Mouse (Mus musculus): ENCODE results near the gene Ushbp1. TPM values are rescaled to one million over a fixed set of nuclear protein-coding genes. Genes with fewer than 3 reads are reported as not detected.

Gene Ushbp1
- total and polyA plus RNA-seq, 2 experiments from 2014 or later, result 3.0 to 3.9 TPM

- Histone ChIP-seq H3K36me3 (ENCODE audit: insufficient read depth, low read length) (peaks cover 6% of the 10 kb centered on the region), H3K4me2 (ENCODE audit: low read depth, low read length, poor library complexity, severe bottlenecking) (peak overlapping the region; percentile 88), H3K4me1 (ENCODE audit: insufficient read depth, low read length) (peaks cover 8% of the 10 kb centered on the region), H3K27me3 (ENCODE audit: insufficient read depth, low read length) (no peaks in the 10 kb centered on the region), H3K9me3 (ENCODE audit: low read length) (no peaks in the 10 kb centered on the region), H3K9ac (replicated peaks; ENCODE audit: low read length, poor library complexity, severe bottlenecking) (no peak overlapping the region), H3K4me3 (ENCODE audit: low read depth, low read length) (peak overlapping the region; percentile 61), H3K27ac (ENCODE audit: low read depth, low read length) (no peak overlapping the region)
- 84% methylated on average over 12 of the region's 12 CpGs for WGBS
- ATAC-seq (ENCODE audit: low FRiP score) (no peak), DNase-seq (ENCODE audit: low spot score) (no peak)
- TF ChIP-seq CTCF (IDR thresholded peaks at IDR 0.05), result no peak
Measured at GRCm38 (mm10) chr8:71397701-71398100, 2.1 kb upstream of the Ushbp1 start.

- Histone ChIP-seq H3K9ac (replicated peaks; ENCODE audit: low read length, poor library complexity, severe bottlenecking) (peak within 1 kb of the TSS; percentile 57), H3K4me2 (ENCODE audit: low read depth, low read length, poor library complexity, severe bottlenecking) (peak within 1 kb of the TSS; percentile 88), H3K4me3 (ENCODE audit: low read depth, low read length) (peak within 1 kb of the TSS; percentile 61), H3K9me3 (ENCODE audit: low read length) (no peaks in the 10 kb centered on the region), H3K27me3 (ENCODE audit: insufficient read depth, low read length) (no peaks in the 10 kb centered on the region), H3K36me3 (ENCODE audit: insufficient read depth, low read length) (peaks cover 6% of the 10 kb centered on the region), H3K27ac (ENCODE audit: low read depth, low read length) (peak within 1 kb of the TSS; percentile 60; the same call in 1 of the 2 replicates), H3K4me1 (ENCODE audit: insufficient read depth, low read length) (peaks cover 8% of the 10 kb centered on the region)
- under 1% methylated on average over 34 of the region's 34 CpGs for WGBS
- ATAC-seq (ENCODE audit: low FRiP score), result peak; percentile 97
- peak; percentile 98 for DNase-seq (ENCODE audit: low spot score)
- TF ChIP-seq CTCF (IDR thresholded peaks at IDR 0.05), result 0 out of 2 replicates have a peak, but pooled peaks have one; percentile 12
Measured at GRCm38 (mm10) chr8:71396639-71397305, 1.2 kb upstream of the Ushbp1 start, which contains the start of gene Babam1. Babam1 (plus strand) TSS chr8:71396861.

GRCm38 (mm10) chr8:71395071-71395470, 531 bp downstream of the Ushbp1 start:
- H3K36me3 ChIP-seq (ENCODE audit: insufficient read depth, low read length), result peaks cover 6% of the 10 kb centered on the region
- no peak for TF ChIP-seq CTCF (IDR thresholded peaks at IDR 0.05)
- H3K9ac ChIP-seq (replicated peaks; ENCODE audit: low read length, poor library complexity, severe bottlenecking), result no peak overlapping the region
- no peak for DNase-seq (ENCODE audit: low spot score)
- no peak overlapping the region for H3K4me3 ChIP-seq (ENCODE audit: low read depth, low read length)
- H3K27ac ChIP-seq (ENCODE audit: low read depth, low read length), result no peak overlapping the region
- no peaks in the 10 kb centered on the region for H3K9me3 ChIP-seq (ENCODE audit: low read length)
- ATAC-seq (ENCODE audit: low FRiP score), result no peak
- H3K4me2 ChIP-seq (ENCODE audit: low read depth, low read length, poor library complexity, severe bottlenecking), result no peak overlapping the region
- no peaks in the 10 kb centered on the region for H3K27me3 ChIP-seq (ENCODE audit: insufficient read depth, low read length)
- 84% methylated on average over 10 of the region's 10 CpGs for WGBS
- peaks cover 8% of the 10 kb centered on the region for H3K4me1 ChIP-seq (ENCODE audit: insufficient read depth, low read length)

- Histone ChIP-seq H3K36me3 (ENCODE audit: insufficient read depth, low read length) (peaks cover 6% of the 10 kb centered on the region), H3K4me2 (ENCODE audit: low read depth, low read length, poor library complexity, severe bottlenecking) (no peak overlapping the region), H3K9me3 (ENCODE audit: low read length) (no peaks in the 10 kb centered on the region), H3K27me3 (ENCODE audit: insufficient read depth, low read length) (no peaks in the 10 kb centered on the region), H3K9ac (replicated peaks; ENCODE audit: low read length, poor library complexity, severe bottlenecking) (no peak overlapping the region), H3K4me1 (ENCODE audit: insufficient read depth, low read length) (peaks cover 8% of the 10 kb centered on the region), H3K4me3 (ENCODE audit: low read depth, low read length) (no peak overlapping the region), H3K27ac (ENCODE audit: low read depth, low read length) (no peak overlapping the region)
- ATAC-seq (ENCODE audit: low FRiP score) (no peak), DNase-seq (ENCODE audit: low spot score) (no peak)
- 82% methylated on average over 7 of the region's 7 CpGs for WGBS
- no peak for TF ChIP-seq CTCF (IDR thresholded peaks at IDR 0.05)
Measured at GRCm38 (mm10) chr8:71394481-71394880, 1.1 kb downstream of the Ushbp1 start.

GRCm38 (mm10) chr8:71392871-71393270, 2.7 kb downstream of the Ushbp1 start:
- 10% methylated on average over 3 of the region's 3 CpGs for WGBS
- ATAC-seq (ENCODE audit: low FRiP score) (no peak), DNase-seq (ENCODE audit: low spot score) (no peak)
- Histone ChIP-seq H3K9me3 (ENCODE audit: low read length) (no peaks in the 10 kb centered on the region), H3K27ac (ENCODE audit: low read depth, low read length) (no peak overlapping the region), H3K27me3 (ENCODE audit: insufficient read depth, low read length) (no peaks in the 10 kb centered on the region), H3K4me3 (ENCODE audit: low read depth, low read length) (no peak overlapping the region), H3K4me2 (ENCODE audit: low read depth, low read length, poor library complexity, severe bottlenecking) (no peak overlapping the region), H3K9ac (replicated peaks; ENCODE audit: low read length, poor library complexity, severe bottlenecking) (no peak overlapping the region), H3K4me1 (ENCODE audit: insufficient read depth, low read length) (peaks cover 7% of the 10 kb centered on the region), H3K36me3 (ENCODE audit: insufficient read depth, low read length) (no peaks in the 10 kb centered on the region)
- TF ChIP-seq CTCF (IDR thresholded peaks at IDR 0.05), result no peak

GRCm38 (mm10) chr8:71392391-71392790, 3.2 kb downstream of the Ushbp1 start:
- Histone ChIP-seq H3K9me3 (ENCODE audit: low read length) (no peaks in the 10 kb centered on the region), H3K4me1 (ENCODE audit: insufficient read depth, low read length) (peaks cover 2% of the 10 kb centered on the region), H3K27me3 (ENCODE audit: insufficient read depth, low read length) (no peaks in the 10 kb centered on the region), H3K27ac (ENCODE audit: low read depth, low read length) (no peak overlapping the region), H3K9ac (replicated peaks; ENCODE audit: low read length, poor library complexity, severe bottlenecking) (no peak overlapping the region), H3K4me2 (ENCODE audit: low read depth, low read length, poor library complexity, severe bottlenecking) (no peak overlapping the region), H3K4me3 (ENCODE audit: low read depth, low read length) (no peak overlapping the region), H3K36me3 (ENCODE audit: insufficient read depth, low read length) (no peaks in the 10 kb centered on the region)
- no peak for ATAC-seq (ENCODE audit: low FRiP score)
- DNase-seq (ENCODE audit: low spot score), result no peak
- TF ChIP-seq CTCF (IDR thresholded peaks at IDR 0.05), result no peak
- 73% methylated on average over 5 of the region's 5 CpGs for WGBS

All from midbrain, postnatal 0 days (tissue).